Mouse (Mus musculus) layer of hippocampus, postnatal 10 days (tissue): Measurements from ENCODE around the gene Gsc. TPM values are rescaled to one million over a fixed set of nuclear protein-coding genes. Genes with fewer than 3 reads are reported as not detected.
"Not testable (repeated sequence)": the region's sequence is repeated elsewhere in the genome, so short reads cannot be mapped to it uniquely, and the experiment has no call there.

Source experiments
- DNase-seq, 2 experiments: peaks; one replicate each; pipeline ENCODE4 v3.0.0; 2021; ENCODE audit warnings: low spot score in 2 of 2
- total RNA-seq, 2 experiments: library from RNA; stranded (reverse); gene quantifications; 2 replicates each; pipeline ENCODE4 v1.2.3; 2021

Gsc gene
- total RNA-seq, 2 experiments from 2014 or later: not detected

GRCm38 (mm10) chr12:104459377-104459776, 13.8 kb downstream of the Gsc start:
- no peak for DNase-seq

- DNase-seq: no peak
Observed at GRCm38 (mm10) chr12:104453002-104453401, 20.1 kb downstream of the Gsc start.

- no peak for DNase-seq
Observed at GRCm38 (mm10) chr12:104450257-104450656, 22.9 kb downstream of the Gsc start.

GRCm38 (mm10) chr12:104448099-104448498, 25.0 kb downstream of the Gsc start:
- peak in 1 of 2 experiments; percentile 46 for DNase-seq

GRCm38 (mm10) chr12:104447056-104447455, 26.1 kb downstream of the Gsc start:
- not testable (repeated sequence) for DNase-seq

- DNase-seq: no peak
Observed at GRCm38 (mm10) chr12:104443716-104444115, 29.4 kb downstream of the Gsc start.

GRCm38 (mm10) chr12:104440087-104440760, 32.9 kb downstream of the Gsc start:
- peak; percentile 96 to 97 for DNase-seq

GRCm38 (mm10) chr12:104433951-104434735, 39.0 kb downstream of the Gsc start:
- DNase-seq: no peak

- DNase-seq: no peak
Observed at GRCm38 (mm10) chr12:104433214-104433613, 39.9 kb downstream of the Gsc start.

GRCm38 (mm10) chr12:104431359-104431758, 41.8 kb downstream of the Gsc start:
- no peak for DNase-seq

- peak; percentile 43 to 48 for DNase-seq
Observed at GRCm38 (mm10) chr12:104426915-104427314, 46.2 kb downstream of the Gsc start.

- DNase-seq: no peak
Observed at GRCm38 (mm10) chr12:104425591-104425990, 47.5 kb downstream of the Gsc start.

- no peak for DNase-seq
Observed at GRCm38 (mm10) chr12:104422615-104423392, 50.3 kb downstream of the Gsc start.

Other genes starting within 250 kb of the Gsc start
- gene Serpina3g, start 237.1 kb downstream of the Gsc start, total RNA-seq: 1 to 10 TPM in 1 of 2 experiments, under 1 TPM in 1; 0.78 to 1.2 TPM
- gene Serpina3i, start 210.2 kb downstream of the Gsc start, total RNA-seq: not detected
- gene Serpina3j, start 158.8 kb downstream of the Gsc start, total RNA-seq: not detected
- gene Serpina3k, start 134.8 kb downstream of the Gsc start, total RNA-seq: not detected
- not detected for gene Serpina3m, start 134.8 kb downstream of the Gsc start, total RNA-seq
- 10 to 100 TPM; 23.3 to 28.2 TPM for gene Serpina3n, start 66.6 kb downstream of the Gsc start, total RNA-seq